Mouse (Mus musculus) lung, postnatal 0 days (tissue): Measurements from ENCODE around the gene Wwc2.

ENCODE experiments used
- CTCF ChIP-seq: IDR thresholded peaks from 2 replicates; pipeline ENCODE4 v1.5.1; 2016; ENCODE audit warnings: antibody characterized with exemption, mild to moderate bottlenecking
- EP300 ChIP-seq: IDR thresholded peaks from 2 replicates; pipeline ENCODE4 v1.6.1; 2016; ENCODE audit warnings: antibody characterized with exemption, mild to moderate bottlenecking, control low read depth

DNA sequence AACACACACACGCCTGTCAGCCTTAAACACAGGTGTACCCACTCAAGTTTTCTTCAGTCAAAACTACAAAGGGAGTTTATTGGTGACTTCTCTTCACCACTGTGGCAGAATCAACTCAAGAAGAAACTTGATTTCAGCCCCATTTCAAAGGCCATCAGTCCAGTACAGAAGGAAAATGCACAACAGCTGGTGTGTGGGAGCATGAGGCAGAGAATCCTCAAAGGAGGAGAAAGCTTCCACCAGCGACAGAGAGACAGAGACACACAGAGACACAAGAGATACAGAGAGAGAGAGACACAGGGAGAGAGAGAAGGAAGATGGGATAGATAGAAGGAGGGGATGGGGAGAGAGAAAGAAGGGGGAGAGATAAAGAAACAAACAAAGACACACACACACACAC lies 188.4 kb downstream of the Wwc2 start:
- TF ChIP-seq CTCF = no peak
- no peak for TF ChIP-seq EP300
